Mouse (Mus musculus) retina, adult 2 months (tissue): ENCODE results near the gene Ces1h.
"Not testable (repeated sequence)": the region's sequence is repeated elsewhere in the genome, so short reads cannot be mapped to it uniquely, and the experiment has no call there.

ENCODE experiments used
- DNase-seq: peaks from one replicate; pipeline ENCODE4 v3.0.0-alpha.2; 2012; ENCODE audit warnings: low read depth, low spot score

The Ces1h gene

DNA sequence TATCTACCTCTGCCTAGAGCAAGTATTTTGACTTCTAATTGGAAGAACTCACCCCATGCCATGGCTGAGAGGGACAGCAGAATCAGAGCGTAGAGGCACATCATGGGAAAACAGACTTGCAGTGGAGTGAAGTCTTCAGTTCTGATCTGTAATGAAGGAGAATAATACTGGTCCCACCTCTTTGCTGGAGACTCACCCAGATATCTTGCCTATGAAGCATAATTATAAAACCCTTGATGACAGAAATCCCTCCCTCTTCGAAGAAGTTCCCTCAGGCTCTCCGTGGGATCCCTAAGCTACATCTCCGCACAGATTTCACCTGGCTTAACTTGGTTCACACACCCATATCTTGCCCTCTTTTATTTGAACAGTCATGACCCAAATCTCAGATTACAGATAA is at the start of gene Ces1h:
TSS of gene Ces1h (minus strand) at position 101 of the 400 bp plus-strand sequence.
- DNase-seq: no peak

DNA sequence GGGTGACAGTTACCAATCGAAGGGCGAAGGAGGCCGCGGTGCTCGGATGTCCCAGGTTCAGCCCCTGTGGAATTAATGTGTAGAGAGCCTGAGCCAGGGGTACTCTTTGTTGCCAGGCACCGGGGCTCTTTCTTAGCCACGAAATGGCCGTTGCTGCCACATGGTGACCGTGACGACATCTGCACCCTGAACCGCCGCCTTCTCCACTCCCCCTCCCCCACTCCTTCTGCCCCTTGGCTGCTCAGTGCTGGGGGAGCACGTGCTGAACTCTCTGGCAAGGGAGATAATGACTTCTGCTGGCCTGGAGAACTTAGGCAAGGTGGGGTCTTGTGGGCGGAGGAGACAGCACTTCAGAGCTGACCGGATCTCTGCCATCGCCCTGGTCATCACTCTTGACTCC is 47.7 kb upstream of the Ces1h start:
- DNase-seq: no peak

DNA sequence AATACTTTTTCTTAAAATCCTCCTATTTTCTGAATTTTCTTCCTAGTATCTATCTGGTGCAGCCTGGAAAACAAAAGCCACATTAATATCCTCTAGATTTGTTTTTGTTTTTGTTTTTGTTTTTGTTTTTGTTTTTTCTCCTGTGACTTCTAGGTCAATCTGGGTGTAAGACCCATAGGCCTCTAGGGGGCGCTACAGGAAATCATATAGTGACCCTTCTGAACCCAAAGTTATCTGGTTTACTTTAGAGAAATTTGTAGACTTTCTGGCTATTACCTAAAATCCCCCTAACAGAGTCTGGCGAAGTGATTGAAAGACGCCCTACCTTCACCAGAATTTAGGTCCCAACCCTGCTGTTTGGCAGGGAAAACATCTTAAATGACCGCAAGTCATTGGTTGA is 35.9 kb upstream of the Ces1h start:
- no peak for DNase-seq

DNA sequence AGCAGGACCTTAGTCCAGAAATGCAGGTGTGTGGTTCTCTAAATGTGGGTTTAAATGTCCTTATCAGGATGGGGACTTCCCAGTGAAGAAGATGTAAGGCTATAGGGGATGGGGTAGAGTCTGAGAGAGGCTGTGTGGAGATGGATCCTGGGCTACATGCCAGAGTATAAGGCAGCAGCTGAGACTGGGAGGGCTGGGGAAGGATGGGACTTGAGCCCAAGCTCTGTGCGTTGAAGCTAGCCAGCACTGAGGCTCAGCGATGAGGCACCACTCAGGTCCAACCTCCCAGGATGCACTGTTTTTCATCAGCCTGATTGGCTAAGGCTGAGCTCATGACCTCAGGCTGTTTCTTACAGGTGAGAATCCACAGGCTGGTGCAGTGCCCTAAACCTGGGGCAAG is 29.3 kb upstream of the Ces1h start:
- no peak for DNase-seq

DNA sequence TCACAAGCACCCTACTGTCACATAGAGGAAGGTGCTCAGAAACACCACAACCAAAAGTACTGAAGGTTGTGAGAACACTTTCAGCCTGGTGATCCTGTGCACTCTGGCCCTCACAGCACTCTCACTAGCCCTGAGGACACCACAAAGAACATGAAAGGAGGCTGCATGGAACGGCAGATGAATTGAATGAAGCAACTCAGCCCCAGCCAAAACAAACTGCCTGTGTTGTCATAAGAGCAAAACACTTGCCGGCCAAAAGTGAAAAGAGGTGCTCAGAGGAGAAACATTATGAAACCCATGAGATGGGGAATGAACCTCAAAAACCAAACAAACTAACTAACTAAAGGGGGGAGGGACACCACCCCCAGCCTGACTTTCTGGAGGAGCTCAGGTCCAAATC is 20.2 kb upstream of the Ces1h start:
- no peak for DNase-seq

DNA sequence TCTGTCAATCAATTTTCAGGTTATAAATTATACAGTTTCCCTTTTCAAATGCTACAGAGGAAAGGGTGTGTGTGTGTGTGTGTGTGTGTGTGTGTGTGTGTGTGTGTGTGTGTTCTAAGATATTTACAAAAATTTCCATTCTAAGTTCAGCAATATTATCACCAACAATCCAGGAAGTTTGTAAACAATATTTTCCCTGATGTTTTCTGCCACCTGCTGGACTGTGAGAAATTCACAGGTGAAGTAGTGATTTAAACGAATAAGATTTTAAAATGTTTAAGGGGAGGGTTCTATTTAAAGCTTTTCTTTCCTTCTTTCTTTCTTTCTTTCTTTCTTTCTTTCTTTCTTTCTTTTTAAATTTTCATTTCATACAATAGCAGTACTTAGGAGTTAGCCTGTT is 18.5 kb upstream of the Ces1h start:
- DNase-seq: peak; percentile 4

DNA sequence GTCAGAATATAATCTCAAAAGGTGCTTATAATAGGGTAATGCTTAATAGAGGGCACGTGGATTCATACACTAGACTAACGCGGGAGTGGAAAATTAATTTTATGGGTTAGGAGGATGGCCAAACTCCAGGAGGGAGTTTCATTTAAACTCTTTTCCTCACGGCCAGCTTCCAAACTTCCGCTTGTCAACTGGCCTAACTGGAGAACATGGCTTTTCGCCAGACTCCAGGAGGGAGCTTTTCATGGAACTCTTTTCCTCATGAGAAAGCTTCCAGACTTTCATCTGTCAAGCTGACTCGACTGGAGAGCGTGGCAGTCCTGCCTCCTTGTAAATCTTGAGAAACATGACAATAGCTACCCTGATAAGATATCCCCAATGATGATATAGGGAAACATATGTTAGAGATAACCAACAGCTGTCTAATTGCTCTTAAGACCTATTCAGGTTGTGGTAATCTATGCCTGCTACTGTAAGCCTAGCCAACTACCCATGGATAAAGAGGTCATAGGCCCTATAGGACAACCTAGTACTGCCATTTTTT is 14.6 kb upstream of the Ces1h start:
- not testable (repeated sequence) for DNase-seq

DNA sequence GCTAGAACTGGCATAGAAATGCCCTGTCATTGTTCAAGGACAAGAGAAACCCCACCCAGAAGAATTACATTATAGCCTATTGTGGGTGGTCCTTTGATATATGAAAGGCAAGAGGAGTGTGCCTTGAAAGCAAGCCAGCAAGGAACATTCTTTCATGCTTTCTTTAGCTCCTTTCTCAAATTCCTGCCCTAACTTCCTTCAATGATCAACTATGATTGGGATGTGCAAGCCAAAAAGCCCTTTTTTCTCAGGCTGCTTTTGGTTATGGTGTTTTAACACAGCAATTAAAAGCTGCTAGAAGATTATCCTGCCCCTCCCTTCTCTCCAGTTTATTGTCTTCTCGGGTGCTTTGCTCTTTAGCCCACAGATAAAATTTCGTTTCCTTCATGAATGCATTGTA is 10.0 kb downstream of the Ces1h start:
- DNase-seq: no peak

DNA sequence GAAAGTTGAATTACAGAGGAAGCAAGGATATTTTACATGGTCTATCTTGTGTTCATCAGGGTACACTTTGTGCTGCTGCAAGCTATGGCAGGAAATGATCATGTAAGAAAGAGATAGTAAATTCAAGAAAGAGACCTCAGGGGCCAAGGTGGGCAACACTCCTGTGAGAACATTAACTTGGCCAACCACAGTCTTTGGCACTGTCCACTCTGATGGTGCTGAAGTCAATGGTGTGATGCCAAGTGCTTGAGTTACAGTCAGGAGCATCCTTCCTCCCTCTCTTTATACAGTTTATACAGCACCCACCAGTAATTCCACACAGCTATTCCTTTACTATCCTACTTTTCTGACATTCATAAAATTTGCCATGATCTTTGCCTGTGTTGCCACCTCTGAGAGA is 19.4 kb downstream of the Ces1h start:
- no peak for DNase-seq

DNA sequence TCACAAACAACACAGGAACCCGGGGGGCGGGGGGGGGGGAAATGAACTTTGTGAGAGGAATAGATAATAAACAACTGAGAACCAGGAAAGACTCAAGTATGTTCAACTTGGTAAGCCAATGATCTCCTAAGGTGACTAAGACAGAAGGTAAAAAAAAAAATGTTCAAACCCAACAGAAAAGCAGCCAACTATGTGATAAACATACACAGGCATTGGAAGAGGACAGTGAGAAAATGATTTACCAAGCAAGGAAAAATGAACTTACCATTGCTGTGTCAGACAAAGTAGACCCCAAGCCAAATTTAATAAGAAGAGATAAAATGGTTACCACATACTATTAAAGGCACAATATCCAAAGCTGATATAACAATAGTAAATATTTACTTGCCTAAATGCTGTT is 40.0 kb downstream of the Ces1h start:
- no peak for DNase-seq

DNA sequence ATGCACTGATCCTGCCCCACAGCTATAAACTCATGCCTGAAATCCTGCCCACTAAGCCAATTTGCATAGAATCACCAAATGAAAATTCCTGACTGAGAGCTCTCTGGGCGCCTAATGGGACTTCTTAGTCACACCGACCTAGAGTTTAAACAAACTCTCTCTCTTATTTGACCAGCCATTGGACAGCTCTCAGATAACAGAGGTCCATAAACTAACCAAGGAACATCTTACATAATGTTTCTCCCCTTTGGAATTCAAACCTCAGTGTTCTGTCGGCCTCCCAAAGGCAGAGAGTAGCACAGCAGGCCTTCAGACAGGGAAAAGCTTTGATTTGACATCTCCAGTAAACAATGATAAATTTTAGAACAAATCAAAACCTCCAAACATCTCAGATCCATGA is 42.3 kb downstream of the Ces1h start, which contains the start of gene Ces1g:
TSS of gene Ces1g (minus strand) at position 102 of the 400 bp plus-strand sequence.
- no peak for DNase-seq

DNA sequence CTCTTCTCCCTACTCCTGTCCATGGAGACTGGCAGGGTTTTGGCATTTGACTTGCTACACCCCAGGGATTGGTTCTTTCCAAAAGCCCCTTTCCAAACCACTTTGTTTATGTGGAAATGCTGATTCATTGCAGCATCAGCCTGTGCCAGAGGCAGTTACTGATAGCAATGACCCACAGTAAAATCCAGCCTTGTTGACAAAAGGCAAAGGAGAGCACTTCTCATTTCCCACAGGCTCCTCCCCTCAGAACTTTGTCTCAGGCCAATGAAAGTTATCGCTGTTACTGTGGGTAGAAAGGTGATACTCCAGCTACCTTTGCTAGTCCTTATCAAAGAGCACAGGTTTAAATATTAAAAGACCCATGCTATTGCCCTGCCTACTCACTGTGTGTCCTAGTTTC is 46.8 kb downstream of the Ces1h start:
- DNase-seq: no peak

DNA sequence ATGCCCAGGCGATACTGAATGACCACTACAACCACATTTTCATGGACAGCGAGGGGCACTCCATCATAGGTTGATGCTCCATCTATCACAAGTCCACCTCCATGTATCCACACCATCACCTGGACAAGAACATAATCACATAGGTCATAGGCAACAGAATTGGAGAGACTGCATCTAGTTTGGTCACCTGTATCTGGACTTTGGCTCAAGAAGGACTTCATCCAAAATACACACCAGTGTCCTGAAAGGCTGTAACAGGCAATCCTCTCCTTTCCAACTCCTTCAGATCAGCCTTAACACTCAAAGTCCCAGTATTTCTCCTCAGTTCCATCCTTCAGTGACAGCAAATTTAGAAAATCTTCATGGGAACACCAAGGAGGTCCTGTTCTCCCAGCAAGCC is 48.4 kb downstream of the Ces1h start:
- no peak for DNase-seq

DNA sequence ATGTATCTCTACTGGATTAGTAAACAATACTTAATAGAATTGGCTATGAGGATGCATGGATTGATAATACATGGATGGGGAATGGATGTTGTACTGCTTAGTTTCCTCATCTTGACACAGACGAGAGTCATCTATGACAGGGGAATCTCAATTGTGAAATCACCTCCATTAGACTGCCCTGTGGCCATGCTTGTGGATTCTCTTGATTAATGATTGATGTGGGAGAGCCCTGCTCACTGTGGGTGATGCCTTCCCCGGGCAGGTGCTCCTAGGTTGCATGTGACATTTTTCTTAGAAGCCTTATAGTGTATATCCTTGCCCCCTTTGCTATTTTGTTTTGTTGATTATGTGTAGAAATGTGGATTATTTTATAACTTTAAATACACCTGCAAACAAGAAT is 54.4 kb downstream of the Ces1h start:
- DNase-seq: no peak

DNA sequence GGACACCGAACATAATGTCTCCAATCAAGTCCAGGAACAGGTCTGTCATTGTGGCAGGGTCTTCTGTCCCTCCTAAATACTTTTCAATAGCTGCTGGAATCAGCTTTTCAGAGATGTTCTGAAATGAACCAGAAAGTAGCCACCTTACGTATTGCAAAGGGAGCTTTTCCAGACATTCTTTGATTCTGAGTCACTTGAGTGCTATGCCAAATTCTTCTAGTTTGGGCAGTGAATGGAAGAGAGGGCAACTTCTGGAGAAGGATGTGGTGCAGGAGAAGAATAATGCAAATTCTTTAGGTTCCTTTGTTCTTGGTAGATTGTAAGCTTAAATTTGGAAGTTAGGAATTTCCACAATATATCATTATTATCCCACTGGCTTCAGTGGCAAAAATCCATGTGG is 62.5 kb downstream of the Ces1h start:
- DNase-seq: no peak

DNA sequence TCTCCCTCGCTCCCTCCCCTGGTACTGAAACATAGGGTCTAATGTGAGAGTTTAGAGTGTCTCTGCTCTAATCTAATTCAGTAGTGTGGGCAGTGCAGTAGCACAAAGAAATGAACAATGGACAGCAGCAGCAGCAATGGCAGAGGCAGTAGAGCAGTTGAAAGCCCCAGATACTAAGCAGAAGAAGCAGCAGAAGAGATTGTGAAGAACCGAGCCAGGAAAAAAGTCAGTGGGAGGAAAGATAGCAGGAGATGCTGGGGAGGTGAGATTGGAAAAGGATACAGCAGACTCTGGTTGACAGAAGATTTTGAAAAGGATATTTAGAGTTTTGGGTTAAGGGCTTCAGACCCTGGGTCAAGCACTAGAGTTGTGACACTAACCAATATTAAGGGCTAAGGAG is 64.0 kb downstream of the Ces1h start:
- no peak for DNase-seq
